Mouse (Mus musculus): ENCODE results near the gene Mapk11.

Gene Mapk11

GRCm38 (mm10) chr15:89104425-89104824, 45.0 kb downstream of the Mapk11 start:
- DNase-seq (ENCODE audit: low spot score in 2 of 2) = no peak

- no peak for DNase-seq (ENCODE audit: low spot score in 2 of 2)
Observed at GRCm38 (mm10) chr15:89103921-89104320, 45.5 kb downstream of the Mapk11 start.

- DNase-seq (ENCODE audit: low spot score in 2 of 2) = no peak
Observed at GRCm38 (mm10) chr15:89102646-89103045, 46.8 kb downstream of the Mapk11 start.

- no peak for DNase-seq (ENCODE audit: low spot score in 2 of 2)
Observed at GRCm38 (mm10) chr15:89100823-89101222, 48.6 kb downstream of the Mapk11 start.

GRCm38 (mm10) chr15:89098616-89099015, 50.8 kb downstream of the Mapk11 start:
- DNase-seq (ENCODE audit: low spot score in 2 of 2) = no peak

- DNase-seq (ENCODE audit: low spot score in 2 of 2) = no peak
Observed at GRCm38 (mm10) chr15:89097450-89097849, 52.0 kb downstream of the Mapk11 start.

Data from spleen, postnatal 4 days (tissue).